Mouse (Mus musculus): ENCODE measurements at regions not wholly inside any gene's neighbourhood (a gene's known extent, or its start where the extent isn't known, plus 50 kb on each side); places are given as distances from the start of the nearest gene placed in this dataset.

- no peak for TF ChIP-seq POLR2A (IDR thresholded peaks at IDR 0.05; ENCODE audit: low read depth, low read length)
- TF ChIP-seq CTCF (IDR thresholded peaks at IDR 0.05; ENCODE audit: extremely low read depth, insufficient read length, insufficient replicate concordance, low read depth, low read length) = no peak
Measured at GRCm38 (mm10) chr19:15761086-15761485, 186.1 kb downstream of the Psat1 start.
